Mouse (Mus musculus): ENCODE measurements around the gene Bcl2l12. TPM values are rescaled to one million over a fixed set of nuclear protein-coding genes. Genes with fewer than 3 reads are reported as not detected.

Bcl2l12 gene
- total RNA-seq, 2 experiments from 2014 or later, result 8.4 to 8.5 TPM

DNA sequence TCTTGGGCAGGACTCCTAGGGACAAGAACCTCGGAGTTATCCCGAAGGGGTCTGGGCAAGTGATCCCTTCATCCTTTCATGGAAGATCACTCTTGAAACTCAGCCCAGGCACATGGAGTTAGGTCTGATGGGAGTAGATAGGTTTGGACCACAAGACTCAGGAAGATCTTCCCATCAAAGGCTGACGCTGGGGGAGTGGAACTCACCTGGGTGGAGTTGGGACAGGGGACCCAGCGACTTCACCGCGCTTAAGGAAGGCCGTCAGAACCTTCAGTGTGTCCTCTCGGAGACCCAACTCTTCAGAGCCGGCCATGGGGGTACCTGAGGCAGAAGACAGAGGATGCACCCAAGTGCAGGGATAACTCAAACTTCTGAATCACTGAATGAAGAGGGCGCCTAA lies 1.8 kb downstream of the Bcl2l12 start:
- no peak for DNase-seq (ENCODE audit: low spot score)

GRCm38 (mm10) chr7:44986879-44987718 lies 11.4 kb downstream of the Bcl2l12 start:
- no peak for DNase-seq (ENCODE audit: low spot score)

DNA sequence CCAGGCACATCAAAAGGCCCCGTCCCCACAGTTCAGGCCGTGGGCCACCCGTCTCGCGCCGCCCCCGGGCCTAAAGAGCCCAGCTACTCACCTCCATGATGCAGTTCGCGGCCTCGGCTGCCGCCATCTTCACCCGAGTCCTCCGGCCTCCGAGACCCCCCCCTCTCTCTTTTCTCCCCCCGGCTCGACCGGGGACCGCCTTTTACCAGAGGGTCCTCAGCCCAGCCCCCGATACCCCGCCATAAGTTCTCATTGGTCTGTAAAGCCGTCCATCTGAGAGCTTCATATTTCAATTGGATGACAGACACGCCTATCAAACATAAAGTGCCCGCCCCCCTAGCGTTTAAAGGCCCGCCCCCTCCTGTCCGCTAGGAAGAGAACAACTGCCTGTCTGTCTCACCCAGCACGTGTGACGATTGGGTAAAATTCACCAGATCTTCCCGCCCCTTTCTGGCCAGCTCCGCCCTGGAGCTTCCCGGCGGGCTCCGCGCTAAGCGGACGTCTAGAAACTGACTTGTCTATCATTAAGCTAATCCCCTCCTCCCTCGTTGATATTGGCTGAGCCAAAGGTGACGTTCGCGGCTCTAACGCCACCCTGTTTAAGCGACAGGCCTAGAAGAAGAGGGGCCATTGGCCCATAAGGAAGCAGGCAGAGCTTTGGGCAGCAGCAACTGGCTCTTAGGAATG lies 12.2 kb downstream of the Bcl2l12 start, which contains the start of gene Prmt1:
Prmt1 (minus strand) TSS at position 377 of the 687 bp plus-strand sequence.
- DNase-seq (ENCODE audit: low spot score), result peak; percentile 99

DNA sequence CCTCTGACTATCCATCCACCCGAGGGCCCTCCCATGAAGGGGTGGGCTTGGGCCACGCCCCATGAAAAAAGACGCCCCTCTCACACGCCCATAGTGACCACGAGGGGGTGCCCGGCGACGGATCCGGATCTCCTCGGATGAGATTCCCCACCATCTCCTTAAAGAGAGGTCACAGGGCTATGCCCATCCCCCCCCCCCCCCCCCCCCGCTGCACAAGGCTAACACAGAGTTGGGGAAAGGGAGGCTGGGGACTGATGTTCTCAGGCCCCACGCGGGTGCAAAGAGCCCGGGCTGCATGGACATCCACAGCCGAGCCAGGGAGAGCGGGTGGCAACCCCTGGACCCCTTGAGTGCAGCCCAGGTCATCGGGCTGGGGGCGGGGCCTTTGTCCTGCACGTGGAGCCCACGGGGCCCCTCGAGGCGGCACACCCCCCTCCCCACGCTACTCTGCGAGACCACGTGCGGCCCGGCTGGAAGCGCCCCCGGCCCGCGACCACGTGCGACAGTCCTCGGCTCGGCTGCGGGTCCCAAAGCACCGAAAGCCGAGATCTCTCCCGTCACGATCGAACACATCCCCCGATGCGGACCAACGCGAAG lies 12.8 kb downstream of the Bcl2l12 start:
- peak; percentile 64 for DNase-seq (ENCODE audit: low spot score)

- DNase-seq (ENCODE audit: low spot score), result no peak
These were observed 13.7 kb downstream of the Bcl2l12 start for GRCm38 (mm10) chr7:44984833-44985164.

DNA sequence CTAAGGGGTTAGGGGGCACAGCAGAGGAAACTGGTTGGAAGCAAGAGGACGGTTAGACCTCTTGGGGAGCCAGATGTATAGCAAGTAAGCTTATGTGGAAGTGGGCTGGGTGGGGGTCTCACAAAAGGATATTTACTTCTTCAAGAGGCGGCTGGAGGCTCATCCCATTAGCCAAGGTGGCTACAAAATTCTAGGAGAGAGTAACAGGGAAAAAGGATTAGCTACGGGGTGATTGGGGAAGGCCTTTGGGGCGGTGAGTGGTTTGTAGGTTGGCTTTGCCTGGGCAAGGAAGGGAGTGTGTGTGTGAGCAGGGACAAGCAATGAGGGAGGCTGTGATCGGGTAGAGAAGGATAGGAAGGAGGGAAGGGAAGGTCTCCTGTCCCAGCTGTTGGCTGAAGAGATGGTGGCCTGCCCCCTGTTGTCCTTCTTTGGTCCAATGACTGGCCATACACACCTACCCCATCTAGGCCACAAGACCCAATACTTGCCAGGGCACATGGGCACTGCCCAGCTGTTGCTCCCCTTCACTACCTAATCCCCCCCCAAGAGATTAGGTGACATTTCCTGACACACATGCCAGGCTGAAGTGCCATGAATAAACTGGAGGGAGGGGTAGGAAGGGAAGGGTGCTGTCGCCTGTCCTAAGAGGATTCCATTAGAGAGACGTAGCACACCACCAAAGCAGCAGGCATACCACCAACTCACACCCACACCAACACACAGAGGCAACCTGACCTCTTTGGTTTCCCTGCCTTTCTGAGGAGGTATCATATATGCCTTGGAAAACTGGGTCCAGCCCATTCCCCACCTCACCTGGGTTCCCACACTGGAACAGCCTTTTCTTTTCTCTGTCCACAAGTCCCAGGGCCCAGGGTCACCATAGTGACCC lies 14.3 kb downstream of the Bcl2l12 start:
- peak; percentile 64 for DNase-seq (ENCODE audit: low spot score)

DNA sequence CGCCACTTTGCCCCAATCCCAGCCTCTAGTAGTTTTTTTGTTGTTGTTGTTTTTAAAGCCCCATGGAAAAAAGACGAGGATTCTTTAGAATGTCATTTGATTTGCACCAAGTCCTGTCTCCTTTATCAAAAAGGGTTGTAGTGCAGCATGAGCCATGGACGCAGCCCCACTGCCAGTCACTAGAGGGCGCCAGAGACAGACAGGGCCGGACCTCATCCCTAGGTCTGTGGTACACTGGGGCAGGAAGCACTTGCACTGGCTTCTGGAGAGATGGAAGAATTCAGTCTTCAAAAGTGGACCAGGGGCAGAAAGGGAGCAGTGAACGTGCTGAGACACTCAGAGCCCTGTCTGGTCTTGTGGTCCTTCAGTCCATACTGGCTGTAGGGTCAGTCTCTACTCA lies 15.4 kb downstream of the Bcl2l12 start:
- peak; percentile 90 for DNase-seq (ENCODE audit: low spot score)

DNA sequence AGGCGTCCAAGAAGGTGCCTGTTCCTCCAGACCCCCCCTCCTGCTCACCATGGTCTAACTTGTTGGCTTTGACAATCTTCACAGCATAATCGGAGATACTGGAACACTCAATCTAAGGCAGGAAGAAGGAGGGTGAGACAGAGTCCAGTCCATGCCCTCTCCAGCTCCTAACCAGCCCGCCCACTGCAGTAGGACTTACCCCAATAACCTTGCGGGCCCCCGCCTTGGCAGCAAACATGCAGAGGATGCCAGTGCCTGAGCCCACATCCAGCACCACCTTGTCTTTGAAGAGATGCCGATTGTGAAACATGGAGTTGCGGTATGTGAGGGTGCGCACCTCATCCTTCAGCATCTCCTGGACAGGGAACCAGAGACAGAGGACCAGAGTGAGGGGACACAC lies 17.0 kb downstream of the Bcl2l12 start:
- no peak for DNase-seq (ENCODE audit: low spot score)

DNA sequence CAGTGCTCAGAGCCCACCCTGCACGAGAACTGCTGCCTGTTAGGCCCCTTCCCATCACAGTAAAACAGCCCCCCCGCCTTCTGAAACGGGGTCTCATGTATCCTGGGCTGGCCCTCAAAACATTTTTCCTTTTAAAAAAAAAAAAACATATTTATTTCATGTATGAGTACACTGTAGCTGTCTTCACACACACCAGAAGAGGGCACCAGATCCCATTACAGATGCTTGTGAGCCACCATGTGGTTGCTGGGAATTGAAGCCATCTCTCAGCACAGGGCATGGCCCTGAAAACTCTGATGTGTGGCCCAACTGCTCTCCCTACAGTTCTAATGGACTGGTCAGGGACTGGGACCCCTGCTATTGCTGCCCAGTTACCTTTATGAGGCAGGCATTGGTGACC lies 20.2 kb downstream of the Bcl2l12 start:
- no peak for DNase-seq (ENCODE audit: low spot score)

GRCm38 (mm10) chr7:44975117-44975419 lies 23.4 kb downstream of the Bcl2l12 start:
- no peak for DNase-seq (ENCODE audit: low spot score)

DNA sequence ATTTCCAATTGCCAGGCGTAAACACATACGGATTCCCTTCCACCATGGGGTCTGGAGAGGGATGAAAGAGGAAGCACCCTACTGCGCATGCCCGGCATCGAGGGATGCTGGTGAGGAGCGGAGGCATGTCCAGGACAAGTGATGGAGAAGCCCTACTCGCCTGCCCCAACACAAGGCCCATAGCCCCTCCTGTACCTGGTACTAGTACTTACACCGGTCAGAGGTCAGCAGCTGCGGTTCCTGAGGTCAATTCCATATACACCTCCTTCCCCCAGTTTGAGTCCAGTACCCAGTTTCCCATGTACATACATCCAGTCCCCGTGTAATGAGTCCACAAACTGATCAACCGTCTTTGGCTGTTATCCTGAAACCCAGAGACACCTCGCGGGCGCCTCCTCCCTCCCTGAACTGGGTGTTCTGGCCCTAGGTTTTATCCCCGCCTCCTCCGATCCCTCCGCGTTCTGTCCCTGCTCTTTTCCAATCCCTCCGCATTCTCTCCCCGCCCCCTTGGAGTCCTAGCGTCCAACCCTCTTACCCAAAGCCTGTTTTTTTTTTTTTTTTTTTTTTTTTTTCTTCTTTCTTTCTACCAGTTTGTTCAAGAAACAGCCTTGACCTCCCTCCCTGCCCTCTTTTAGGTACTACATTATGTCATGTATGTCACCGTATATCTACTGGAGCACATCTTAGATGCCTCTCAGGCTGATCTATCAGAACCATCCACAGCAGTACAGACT lies 24.0 kb downstream of the Bcl2l12 start, which contains the start of gene Cpt1c:
Cpt1c (minus strand) TSS at position 469 of the 734 bp plus-strand sequence.
- peak; percentile 81 for DNase-seq (ENCODE audit: low spot score)

GRCm38 (mm10) chr7:44973415-44974130 lies 24.9 kb downstream of the Bcl2l12 start:
- DNase-seq (ENCODE audit: low spot score), result no peak

DNA sequence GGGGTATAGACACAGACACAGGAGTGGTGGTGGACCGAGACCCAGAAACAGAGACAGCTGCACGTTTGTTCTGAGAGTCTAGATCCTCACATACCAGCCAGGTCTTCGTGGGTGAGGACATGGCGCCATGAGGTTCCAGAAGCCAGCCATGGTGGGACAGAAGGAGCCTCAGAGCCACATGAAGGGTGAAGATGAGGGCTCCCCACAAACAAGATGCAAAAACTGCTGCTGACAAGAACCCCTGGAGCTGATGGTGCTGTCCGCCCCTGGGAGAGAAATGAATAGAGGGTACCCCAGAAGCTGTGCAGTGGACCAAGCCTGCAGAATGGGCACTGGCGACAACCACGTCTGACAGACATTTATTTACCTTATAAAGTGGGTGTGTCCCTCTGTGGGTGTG lies 27.4 kb downstream of the Bcl2l12 start:
- DNase-seq (ENCODE audit: low spot score), result no peak

- DNase-seq (ENCODE audit: low spot score), result peak; percentile 83
These were observed 28.3 kb downstream of the Bcl2l12 start for GRCm38 (mm10) chr7:44970231-44970691.

DNA sequence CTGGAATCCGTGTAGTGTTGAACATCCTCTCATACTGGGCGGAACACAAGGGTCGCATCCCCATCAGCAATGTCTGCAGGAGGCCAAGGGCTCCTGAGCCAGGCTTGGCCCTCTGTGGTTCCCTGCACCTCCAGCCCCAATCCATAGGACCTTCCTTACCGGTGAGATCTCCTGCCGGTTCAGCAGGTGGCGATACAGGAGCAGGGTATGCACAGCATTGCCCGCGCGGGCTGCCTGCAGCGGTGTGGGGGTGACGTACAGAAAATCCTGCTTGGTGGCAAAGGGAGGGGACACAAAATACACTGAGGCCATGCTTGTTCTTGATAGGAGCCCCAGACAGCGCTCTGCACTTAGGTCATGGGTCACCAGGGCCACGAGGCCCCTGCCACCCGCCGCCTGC lies 31.9 kb downstream of the Bcl2l12 start:
- DNase-seq (ENCODE audit: low spot score), result no peak

- DNase-seq (ENCODE audit: low spot score), result no peak
These were observed 32.5 kb downstream of the Bcl2l12 start for GRCm38 (mm10) chr7:44965975-44966374.

GRCm38 (mm10) chr7:44964990-44965389 lies 33.5 kb downstream of the Bcl2l12 start:
- no peak for DNase-seq (ENCODE audit: low spot score)

DNA sequence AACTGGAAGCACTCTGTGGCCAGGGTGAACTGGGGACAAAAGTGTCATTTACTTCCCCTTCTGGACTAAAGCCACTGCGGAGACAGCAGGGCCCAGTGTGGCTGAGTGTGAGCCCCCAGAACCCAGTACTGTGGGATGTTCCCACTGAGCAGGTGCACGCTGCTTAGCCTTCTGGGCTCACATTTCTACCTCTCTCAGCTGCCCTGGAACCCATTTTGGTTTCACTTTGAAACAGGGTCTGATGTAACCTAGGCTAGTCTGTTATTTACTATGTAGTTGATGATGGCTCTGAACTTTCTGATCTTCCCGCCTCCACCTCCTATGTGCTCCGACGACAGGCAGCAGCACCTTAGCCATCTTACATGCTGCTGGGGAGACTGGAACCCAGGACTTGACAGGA lies 35.7 kb downstream of the Bcl2l12 start:
- no peak for DNase-seq (ENCODE audit: low spot score)

DNA sequence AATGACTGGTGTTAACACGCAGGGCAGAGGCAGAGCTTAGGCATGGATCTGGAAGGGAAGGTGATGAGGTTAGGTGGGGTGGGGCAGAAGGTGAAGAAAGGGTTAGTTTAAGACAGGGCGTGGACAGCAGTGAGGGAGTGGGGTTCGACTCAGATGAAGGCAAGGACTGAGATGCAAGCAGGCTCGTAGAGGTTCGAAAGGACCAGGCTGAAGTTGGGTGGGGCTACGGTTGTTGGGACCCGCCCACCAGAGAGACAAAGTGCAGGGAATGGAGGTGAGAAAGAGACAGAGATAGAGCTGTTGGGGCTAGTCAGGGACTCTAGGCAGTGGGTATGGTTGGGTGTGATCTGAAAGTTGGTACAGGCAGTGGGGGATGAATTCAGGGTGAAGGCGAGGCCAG lies 36.2 kb downstream of the Bcl2l12 start:
- no peak for DNase-seq (ENCODE audit: low spot score)

GRCm38 (mm10) chr7:44960512-44960910 lies 38.0 kb downstream of the Bcl2l12 start:
- no peak for DNase-seq (ENCODE audit: low spot score)

All from gastrocnemius, adult 18-20 months (tissue).